Mouse (Mus musculus): ENCODE measurements around the gene Cyp1a2. TPM values are rescaled to one million over a fixed set of nuclear protein-coding genes. Genes with fewer than 3 reads are reported as not detected.

Gene Cyp1a2
- polyA plus RNA-seq, 1 experiment from 2014 or later, result 0.10 TPM

DNA sequence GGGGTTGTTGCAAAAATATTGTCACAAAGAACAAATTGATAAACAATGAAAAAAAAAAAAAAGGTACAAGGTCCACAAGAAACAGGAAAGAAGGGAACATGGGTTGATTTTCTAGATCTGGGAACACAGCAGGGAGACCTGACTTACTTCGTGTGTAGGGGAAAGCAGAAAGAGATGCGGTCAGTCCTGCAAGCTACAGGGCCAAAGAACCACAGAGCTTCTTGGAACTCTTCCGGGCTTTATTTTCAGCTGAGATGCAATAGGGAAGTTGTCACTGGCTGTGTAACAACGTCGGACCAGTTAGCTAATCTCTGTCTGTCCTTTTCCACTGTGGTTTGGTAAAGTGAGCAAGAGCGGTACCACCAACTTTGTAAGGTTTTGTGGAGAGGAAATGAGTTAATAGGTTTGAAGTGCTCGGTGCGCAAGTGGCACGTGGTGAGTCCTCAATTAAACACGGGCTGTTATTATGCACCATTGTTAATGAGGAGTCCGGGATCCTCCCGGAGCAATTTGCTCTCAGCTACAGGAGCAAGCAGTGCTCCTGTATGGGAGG is 36.9 kb downstream of the Cyp1a2 start:
- Histone ChIP-seq H3K27me3 (no peaks in the 10 kb centered on the region), H3K27ac (peak overlapping the region; percentile 72), H3K9ac (0 out of 2 replicates have a peak overlapping the region, but pooled peaks have one; percentile 2), H3K9me3 (replicated peaks) (no peaks in the 10 kb centered on the region), H3K36me3 (peaks cover 8% of the 10 kb centered on the region; the same call in 1 of the 2 replicates), H3K4me3 (replicated peaks) (no peak overlapping the region), H3K4me1 (replicated peaks) (peaks cover 75% of the 10 kb centered on the region), H3K4me2 (0 out of 2 replicates have a peak overlapping the region, but pooled peaks have one; percentile 0)
- ATAC-seq (ENCODE audit: low read depth) (no peak), DNase-seq (no peak)
- 28% methylated on average over 12 of the region's 12 CpGs for WGBS (ENCODE audit: insufficient replicate concordance)

DNA sequence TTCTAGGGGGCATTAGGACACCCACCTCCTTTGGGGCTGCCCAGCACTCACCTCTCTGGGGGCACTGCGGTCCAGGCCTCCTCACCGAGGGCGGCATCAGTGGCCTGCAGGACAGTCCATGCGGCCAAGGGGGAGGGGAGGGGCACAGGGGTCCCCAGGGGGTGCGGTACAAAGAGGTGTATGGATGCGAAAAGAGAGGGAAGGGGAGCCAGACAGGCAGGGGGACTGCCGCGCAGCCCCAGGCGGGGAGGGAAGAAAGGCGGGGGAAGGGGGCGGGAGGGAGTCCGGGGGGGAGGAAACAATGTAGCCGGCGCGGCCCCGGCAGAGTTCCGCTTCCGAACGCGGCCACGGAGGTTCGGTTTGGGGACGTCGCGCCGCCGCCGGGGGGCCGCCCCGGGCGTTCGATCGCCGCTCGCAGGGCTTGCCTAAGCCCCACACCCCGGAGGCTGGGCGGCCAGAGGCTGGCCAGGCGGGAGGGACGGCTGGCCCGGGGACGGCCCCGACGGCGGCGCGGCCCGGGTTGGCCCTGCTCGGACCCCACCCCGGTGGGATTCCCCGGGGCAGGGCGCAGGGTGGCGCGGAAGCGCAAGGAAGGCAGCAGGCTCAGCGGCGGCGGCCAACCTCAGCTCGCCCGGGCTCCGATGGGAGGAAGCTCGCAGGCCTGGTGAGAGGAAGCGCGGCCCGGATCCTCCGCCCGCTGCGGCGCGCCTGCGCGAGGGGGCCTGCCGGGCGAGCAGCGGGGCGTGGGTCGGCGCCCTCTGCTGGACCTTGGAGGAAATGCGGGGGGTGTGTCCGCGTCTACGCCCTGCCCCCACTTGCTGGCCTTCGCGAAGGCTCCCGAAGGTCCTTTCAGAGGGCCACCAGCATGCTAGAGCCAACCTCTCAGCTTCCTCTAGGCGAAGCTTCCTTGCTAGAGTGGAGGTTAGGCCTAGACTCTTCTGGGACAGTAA is 38.3 kb downstream of the Cyp1a2 start:
- peak overlapping the region; percentile 98 for H3K4me2 ChIP-seq
- WGBS (ENCODE audit: insufficient replicate concordance), result under 1% methylated on average over 85 of the region's 85 CpGs

DNA sequence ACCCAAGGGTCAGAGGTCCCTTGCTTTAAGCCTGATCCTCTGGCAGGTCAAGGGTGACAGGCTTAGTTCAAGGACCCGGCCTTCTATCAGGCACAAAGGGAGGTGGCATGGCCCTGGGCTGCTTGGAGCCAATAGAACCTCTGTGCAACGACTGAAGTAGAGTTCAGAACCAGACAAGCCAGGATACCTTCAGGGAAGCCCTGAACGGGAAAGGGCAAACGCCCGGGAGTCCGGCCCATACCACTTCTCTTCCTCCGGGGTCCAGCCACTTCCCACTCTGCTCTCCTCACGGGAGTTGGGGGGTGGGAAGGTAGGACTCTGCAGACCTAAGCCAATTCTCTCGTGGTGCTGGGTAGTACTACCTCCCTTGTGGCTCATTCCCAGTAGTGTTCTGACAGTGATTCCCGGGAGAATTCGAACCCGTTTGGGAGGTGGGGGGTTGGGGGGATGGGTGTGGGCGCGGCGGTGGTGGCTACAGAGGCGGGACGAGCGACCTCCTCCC is 39.0 kb downstream of the Cyp1a2 start:
- no peak; the same call in 1 of the 2 replicates for ATAC-seq (ENCODE audit: low read depth)
- peaks cover 81% of the 10 kb centered on the region for H3K4me1 ChIP-seq (replicated peaks)
- no peaks in the 10 kb centered on the region for H3K27me3 ChIP-seq
- peak overlapping the region; percentile 95 for H3K27ac ChIP-seq
- no peak for DNase-seq
- under 1% methylated on average over 18 of the region's 18 CpGs for WGBS (ENCODE audit: insufficient replicate concordance)
- peaks cover 14% of the 10 kb centered on the region; the same call in 1 of the 2 replicates for H3K36me3 ChIP-seq
- peak overlapping the region; percentile 96 for H3K9ac ChIP-seq
- H3K4me2 ChIP-seq, result peak overlapping the region; percentile 98
- H3K9me3 ChIP-seq (replicated peaks), result no peaks in the 10 kb centered on the region
- H3K4me3 ChIP-seq (replicated peaks), result peak overlapping the region; percentile 88

More for the DNA sequence above, 38.3 kb downstream of the Cyp1a2 start:
- ATAC-seq (ENCODE audit: low read depth), result peak; percentile 79
- Histone ChIP-seq H3K27ac (peak overlapping the region; percentile 95), H3K4me3 (replicated peaks) (peak overlapping the region; percentile 88), H3K9ac (peak overlapping the region; percentile 96), H3K36me3 (peaks cover 14% of the 10 kb centered on the region; the same call in 1 of the 2 replicates), H3K27me3 (no peaks in the 10 kb centered on the region), H3K4me1 (replicated peaks) (peaks cover 75% of the 10 kb centered on the region), H3K9me3 (replicated peaks) (no peaks in the 10 kb centered on the region)
- peak; percentile 89 for DNase-seq

DNA sequence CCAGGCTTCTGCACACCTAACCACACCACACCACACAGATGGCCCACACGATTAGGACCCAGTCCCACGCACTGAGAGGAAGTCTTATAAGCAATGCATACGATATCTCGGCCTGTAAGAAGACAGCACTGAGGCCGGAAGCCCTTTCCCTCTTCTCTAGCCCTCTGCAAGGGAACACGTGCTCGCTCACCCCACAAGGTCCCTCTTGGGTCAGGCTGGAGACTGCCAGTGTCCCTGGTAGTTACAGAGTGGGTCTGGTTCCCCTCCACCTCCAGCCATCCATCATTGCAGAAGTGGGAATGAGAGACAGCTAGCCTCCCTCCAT is 39.7 kb downstream of the Cyp1a2 start:
- Histone ChIP-seq H3K36me3 (peaks cover 14% of the 10 kb centered on the region; the same call in 1 of the 2 replicates), H3K9ac (peak overlapping the region; percentile 96), H3K27me3 (no peaks in the 10 kb centered on the region), H3K4me1 (replicated peaks) (peaks cover 88% of the 10 kb centered on the region), H3K9me3 (replicated peaks) (no peaks in the 10 kb centered on the region), H3K4me3 (replicated peaks) (peak overlapping the region; percentile 88), H3K4me2 (peak overlapping the region; percentile 98), H3K27ac (peak overlapping the region; percentile 95)
- peak; percentile 35 for ATAC-seq (ENCODE audit: low read depth)
- DNase-seq, result peak; percentile 58
- 11% methylated on average over 7 of the region's 7 CpGs for WGBS (ENCODE audit: insufficient replicate concordance)

DNA sequence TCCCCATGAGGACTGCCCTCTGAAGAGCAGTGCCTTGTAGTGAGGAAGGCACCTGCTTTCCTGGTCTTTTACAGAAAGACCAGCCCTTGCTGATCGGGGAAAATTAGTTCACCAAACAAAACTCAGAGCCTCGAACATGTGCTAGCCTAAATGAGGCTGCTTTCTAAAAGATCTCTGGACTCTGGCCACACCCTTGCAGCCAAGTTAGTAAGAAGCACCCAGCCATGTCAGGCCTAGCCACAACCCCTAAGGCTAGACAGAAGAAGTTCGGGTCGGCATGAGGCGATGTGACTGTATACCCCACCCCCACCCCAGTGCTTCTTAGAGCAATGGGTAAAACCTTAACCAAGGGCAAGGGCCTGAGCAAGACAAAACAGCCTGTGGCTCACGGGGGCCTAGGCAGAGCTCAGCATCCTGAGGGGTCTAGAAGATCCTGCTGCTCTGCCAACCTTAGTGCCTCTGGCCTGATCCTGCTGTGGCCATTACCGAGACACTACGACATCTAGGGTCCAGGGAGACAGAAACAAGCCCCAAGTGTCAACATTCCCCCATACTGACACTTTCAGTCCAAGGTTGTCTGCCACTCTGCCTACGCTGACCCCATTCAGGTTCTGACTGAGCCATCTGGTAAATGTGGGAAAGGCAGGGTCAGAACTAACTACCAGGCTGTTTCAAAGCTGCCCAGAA is 40.2 kb downstream of the Cyp1a2 start:
- H3K4me2 ChIP-seq, result peak overlapping the region; percentile 98
- peak overlapping the region; percentile 96 for H3K9ac ChIP-seq
- H3K27me3 ChIP-seq, result no peaks in the 10 kb centered on the region
- peak overlapping the region; percentile 95 for H3K27ac ChIP-seq
- 12% methylated on average over 9 of the region's 9 CpGs for WGBS (ENCODE audit: insufficient replicate concordance)
- peak overlapping the region; percentile 88 for H3K4me3 ChIP-seq (replicated peaks)
- H3K4me1 ChIP-seq (replicated peaks), result peaks cover 89% of the 10 kb centered on the region
- DNase-seq (no peak), ATAC-seq (ENCODE audit: low read depth) (no peak)
- H3K36me3 ChIP-seq, result peaks cover 14% of the 10 kb centered on the region; the same call in 1 of the 2 replicates
- H3K9me3 ChIP-seq (replicated peaks), result no peaks in the 10 kb centered on the region

DNA sequence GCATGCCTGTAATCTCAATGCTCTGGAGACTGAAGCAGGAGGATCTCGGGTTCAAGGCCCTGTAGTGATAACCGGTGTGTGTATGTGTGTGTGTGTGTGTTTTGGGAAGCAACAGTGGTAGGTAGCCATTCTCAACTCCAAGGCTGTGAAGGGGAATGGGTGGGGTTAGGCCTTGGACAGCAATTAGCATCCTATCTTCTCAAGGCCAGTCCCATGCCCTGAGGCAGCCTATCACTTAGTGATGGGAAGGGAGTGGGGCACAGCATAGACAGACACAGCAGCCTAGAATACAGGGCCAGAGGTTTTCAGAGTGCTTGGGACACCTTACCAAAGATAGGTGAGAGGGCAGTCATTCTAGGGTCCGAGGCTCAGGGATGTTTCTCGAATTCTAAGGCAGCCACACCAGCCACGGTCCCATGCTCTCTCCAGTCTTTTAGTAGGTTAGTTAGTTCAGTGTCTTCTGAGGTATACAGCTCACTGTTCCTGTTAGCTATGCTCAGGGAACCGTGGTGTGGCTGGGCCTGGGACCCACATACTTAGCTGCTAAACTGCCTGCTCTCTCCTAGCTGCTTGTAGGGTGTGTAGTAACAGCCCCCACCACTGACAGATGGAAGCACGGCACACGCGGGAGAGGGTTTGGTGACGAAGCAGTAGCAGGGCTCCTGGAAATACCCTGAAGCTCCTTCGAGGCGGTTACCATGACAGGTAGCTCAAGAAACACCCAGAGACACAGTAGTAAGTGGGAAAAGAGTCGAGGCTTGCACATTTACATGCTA is 41.5 kb downstream of the Cyp1a2 start:
- Histone ChIP-seq H3K9me3 (replicated peaks) (no peaks in the 10 kb centered on the region), H3K4me3 (replicated peaks) (no peak overlapping the region), H3K9ac (peak overlapping the region; percentile 96), H3K27ac (peak overlapping the region; percentile 95), H3K27me3 (no peaks in the 10 kb centered on the region), H3K36me3 (peaks cover 14% of the 10 kb centered on the region; the same call in 1 of the 2 replicates), H3K4me1 (replicated peaks) (peaks cover 94% of the 10 kb centered on the region), H3K4me2 (peak overlapping the region; percentile 98)
- no peak for ATAC-seq (ENCODE audit: low read depth)
- 69% methylated on average over 13 of the region's 13 CpGs for WGBS (ENCODE audit: insufficient replicate concordance)
- DNase-seq, result no peak

DNA sequence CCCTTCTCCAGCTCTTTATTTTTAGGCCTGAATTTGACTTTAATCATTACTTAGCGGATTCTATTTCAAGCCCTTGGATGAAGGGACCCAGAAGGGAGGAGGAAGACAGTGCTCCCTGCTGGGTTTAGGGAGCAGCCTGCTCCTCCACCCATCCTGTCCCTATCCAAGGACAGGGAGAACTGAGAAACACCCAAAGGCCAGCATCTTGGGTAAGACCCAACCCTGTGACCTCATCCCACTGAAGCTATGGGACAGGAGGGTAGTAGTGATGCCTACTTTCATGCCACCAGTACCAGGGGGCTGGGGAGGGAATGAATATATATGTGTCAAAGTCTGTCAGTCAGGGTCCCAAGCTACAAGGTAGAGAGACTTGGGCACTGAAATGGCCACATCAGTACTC is 42.5 kb downstream of the Cyp1a2 start:
- Histone ChIP-seq H3K9me3 (replicated peaks) (no peaks in the 10 kb centered on the region), H3K4me3 (replicated peaks) (peak overlapping the region; percentile 42)
- WGBS (ENCODE audit: insufficient replicate concordance), result 75% methylated on average over 1 of the region's 1 CpGs

DNA sequence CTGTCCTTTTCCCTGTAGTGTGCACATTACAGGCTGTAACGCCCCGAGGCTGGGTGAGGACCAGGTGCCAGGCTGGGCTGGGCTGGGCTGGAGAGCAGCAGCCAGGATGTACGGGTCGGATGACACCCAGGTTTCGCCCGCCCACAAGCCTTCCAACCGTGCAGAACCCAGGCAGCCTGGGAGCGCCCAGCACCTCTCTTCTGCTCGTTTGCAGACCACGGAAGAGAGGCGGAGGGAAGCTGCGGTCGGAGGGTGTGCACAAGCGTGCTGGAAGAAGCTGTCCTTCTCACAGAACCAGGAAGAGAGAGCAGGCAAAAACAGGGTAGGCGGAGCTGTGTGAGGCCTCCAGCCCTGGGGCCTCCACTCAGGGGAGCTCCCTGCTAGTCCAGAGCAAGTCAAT is 43.1 kb downstream of the Cyp1a2 start:
- peaks cover 14% of the 10 kb centered on the region; the same call in 1 of the 2 replicates for H3K36me3 ChIP-seq
- H3K4me2 ChIP-seq, result peak overlapping the region; percentile 98
- peaks cover 94% of the 10 kb centered on the region for H3K4me1 ChIP-seq (replicated peaks)
- peak overlapping the region; percentile 42 for H3K4me3 ChIP-seq (replicated peaks)
- 3% methylated on average over 15 of the region's 15 CpGs for WGBS (ENCODE audit: insufficient replicate concordance)
- H3K9ac ChIP-seq, result peak overlapping the region; percentile 96
- peak overlapping the region; percentile 95 for H3K27ac ChIP-seq
- H3K9me3 ChIP-seq (replicated peaks), result no peaks in the 10 kb centered on the region
- peak; percentile 45 for ATAC-seq (ENCODE audit: low read depth)
- H3K27me3 ChIP-seq, result no peaks in the 10 kb centered on the region
- DNase-seq, result peak; percentile 60

More for the DNA sequence above, 42.5 kb downstream of the Cyp1a2 start:
- Histone ChIP-seq H3K9ac (peak overlapping the region; percentile 96), H3K4me1 (replicated peaks) (peaks cover 93% of the 10 kb centered on the region), H3K36me3 (peaks cover 14% of the 10 kb centered on the region; the same call in 1 of the 2 replicates), H3K27ac (peak overlapping the region; percentile 95), H3K4me2 (peak overlapping the region; percentile 98), H3K27me3 (no peaks in the 10 kb centered on the region)
- DNase-seq (no peak), ATAC-seq (ENCODE audit: low read depth) (no peak)

DNA sequence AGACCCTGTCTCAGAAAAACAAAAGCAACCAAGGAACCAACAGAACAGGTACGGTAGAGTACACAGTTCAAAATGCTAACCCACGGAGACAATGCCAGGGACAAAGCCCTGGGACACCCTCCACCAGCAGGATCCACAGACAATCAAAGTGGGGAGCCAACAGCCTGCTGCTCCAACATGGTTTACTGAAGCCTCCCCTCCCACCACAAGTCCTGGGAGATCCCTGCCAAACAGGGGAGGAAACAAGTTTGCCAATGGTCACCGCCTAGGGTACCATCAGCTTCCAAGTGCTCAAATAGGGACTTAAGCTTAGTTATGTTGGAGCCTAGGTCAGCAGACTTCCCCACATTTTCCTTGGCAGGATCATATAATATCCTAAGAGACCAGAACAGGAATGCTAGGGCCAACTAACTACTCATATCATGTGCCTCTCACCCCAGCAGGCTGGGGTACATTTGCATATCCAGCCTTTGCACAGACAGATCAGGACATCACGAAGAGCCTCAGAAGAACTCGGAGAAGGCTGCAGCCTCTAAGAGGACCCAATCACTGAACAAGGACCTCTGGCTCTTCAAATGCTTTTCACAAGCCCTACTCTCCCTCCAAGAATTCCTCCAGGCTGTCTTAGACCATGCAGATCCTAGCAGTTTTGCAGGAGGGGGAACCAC is 43.7 kb downstream of the Cyp1a2 start:
- 46% methylated on average over 5 of the region's 5 CpGs for WGBS (ENCODE audit: insufficient replicate concordance)
- Histone ChIP-seq H3K4me3 (replicated peaks) (peak overlapping the region; percentile 42), H3K27me3 (no peaks in the 10 kb centered on the region), H3K9ac (peak overlapping the region; percentile 96), H3K9me3 (replicated peaks) (no peaks in the 10 kb centered on the region), H3K27ac (peak overlapping the region; percentile 95), H3K36me3 (peaks cover 14% of the 10 kb centered on the region; the same call in 1 of the 2 replicates), H3K4me1 (replicated peaks) (peaks cover 97% of the 10 kb centered on the region), H3K4me2 (peak overlapping the region; percentile 98)
- DNase-seq (no peak), ATAC-seq (ENCODE audit: low read depth) (no peak)
